Mouse (Mus musculus) kidney, postnatal 10 days (tissue): ENCODE data around the gene Sept8.

ENCODE experiments used
- DNase-seq: peaks from one replicate; pipeline ENCODE4 v3.0.0; 2021; ENCODE audit warnings: mixed read lengths

Sept8 gene

DNA sequence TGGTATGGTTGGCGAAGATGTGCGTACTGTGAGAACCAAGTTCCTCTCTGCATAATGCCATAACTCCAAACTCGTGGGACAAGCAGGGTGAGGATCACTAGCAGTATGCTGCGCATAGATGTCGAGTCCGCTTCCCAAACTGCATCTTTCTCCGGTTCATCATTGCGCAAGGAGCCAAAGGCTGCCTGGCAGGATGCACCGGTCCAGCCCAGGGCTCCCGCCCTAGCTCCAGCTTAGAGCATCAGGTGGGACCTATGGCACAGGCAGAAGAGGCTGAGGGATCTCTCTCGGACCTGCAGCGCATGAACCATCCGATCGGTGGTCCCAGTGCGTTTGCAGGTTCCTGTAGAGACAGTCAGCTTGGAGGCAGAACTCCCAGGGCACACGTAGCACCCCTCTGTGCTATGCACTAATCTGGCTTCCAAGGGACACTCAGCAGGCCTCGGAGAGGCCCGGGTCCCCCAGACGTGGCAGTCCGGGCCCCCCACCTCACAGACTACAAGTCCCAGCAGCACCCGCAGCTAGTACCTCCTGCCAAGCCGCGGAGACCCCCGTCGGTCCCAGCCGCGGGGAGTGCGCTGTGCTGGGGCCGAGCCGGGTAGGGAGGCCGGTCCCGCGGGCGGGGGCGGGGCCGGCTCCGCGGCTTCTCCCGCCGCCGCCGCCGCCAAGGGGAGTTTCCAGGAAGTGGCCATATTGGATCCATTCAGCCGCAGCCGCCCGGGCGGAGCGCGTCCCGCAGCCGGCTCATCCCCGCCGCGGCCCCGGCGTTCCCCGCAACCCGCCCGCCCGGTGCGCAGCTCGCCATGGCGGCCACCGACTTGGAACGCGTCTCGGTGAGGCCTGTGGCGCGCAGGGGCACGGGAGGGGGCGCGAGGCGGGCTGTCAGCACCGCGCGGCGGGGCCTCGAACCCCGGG is at the start of gene Sept8:
TSS of gene Sept8 (plus strand) at position 51 of the 915 bp plus-strand sequence.
- peak; percentile 79 for DNase-seq

DNA sequence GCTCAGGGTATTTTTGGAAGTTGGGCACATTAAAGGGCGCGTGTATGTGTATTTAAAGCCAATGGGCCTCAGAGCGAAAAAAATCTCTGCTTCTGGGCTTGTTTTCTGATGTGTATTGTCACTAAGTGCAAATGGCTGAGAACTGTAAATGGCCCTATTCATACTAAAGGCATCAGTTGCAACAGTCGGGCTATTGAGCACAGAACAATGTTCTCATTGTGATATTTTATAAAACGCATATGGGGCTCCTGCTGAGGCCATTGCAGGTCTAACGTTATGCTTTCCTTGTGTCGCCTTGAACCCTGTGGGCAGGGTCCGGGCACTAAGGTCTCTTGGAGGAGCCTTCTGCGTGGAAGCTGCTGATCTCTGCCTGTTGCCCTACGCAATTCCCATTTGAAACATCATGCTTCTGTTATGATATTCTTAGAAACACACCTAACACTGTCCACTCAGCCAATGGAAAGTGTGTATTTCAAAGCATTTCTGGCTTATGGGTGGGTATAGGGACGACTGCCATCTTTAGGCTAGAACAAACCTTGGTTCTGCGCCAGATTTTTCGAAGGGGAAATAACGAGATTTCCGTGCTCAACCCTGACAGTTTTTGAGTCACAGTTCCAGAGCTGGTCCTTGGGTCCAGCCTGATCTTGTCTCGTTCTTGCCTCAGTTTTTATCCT is 49.6 kb upstream of the Sept8 start:
- no peak for DNase-seq

DNA sequence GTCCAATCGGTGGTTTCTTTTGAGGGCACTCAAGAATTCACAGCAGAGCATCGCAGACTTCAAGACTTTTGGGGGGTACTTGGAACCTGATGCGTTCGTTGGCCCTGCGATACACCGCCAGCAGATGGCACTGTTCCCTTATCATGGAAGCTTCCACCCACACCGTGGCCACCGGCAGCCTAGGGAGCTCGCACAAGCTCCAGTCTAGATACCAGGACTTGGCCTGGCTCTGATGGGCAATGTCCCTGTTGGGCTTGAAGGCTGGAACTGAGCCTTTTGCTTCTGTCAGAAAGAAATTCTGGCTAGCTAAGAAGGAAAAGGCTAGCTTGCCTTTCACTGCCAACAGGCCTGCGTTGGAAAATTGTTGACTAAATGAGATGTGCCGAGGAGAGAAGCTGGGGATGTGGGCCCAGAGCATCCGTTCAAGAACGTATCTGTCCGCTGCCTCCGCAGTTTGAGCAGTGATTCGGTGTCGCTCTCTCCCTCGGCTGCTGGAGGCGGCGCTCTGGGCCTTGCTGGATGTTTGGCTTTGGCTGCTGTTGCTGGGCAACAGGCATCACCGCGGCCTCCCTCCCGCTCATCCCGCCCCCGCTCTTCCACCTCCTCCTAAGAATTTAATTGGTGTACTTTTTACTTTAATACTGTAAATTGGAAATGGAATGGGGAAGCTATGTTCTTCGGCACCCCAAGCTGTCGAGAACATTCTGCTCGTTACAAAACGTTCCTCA is 48.9 kb upstream of the Sept8 start, which contains the start of gene Gm9837:
TSS of gene Gm9837 (minus strand) at position 512 of the 728 bp plus-strand sequence.
- peak; percentile 95 for DNase-seq

DNA sequence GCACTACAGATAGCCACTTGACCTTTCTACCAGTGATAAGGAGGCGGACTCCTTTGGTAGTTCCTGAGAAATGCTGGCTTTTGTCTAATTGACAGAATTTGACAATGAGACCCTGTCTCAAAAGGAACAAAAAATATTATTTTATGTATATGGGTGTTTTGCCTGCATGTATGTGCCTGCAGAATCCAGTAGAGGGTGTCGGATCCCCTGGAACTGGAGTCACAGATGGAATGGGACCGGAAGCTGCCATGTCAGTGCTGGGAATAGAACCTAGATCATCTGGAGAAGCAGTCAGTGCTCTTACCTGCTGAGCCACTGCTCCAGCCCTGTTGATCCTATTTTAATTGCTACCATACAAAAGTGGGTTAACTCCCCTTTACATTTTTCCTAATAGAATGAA is 46.3 kb upstream of the Sept8 start:
- no peak for DNase-seq

DNA sequence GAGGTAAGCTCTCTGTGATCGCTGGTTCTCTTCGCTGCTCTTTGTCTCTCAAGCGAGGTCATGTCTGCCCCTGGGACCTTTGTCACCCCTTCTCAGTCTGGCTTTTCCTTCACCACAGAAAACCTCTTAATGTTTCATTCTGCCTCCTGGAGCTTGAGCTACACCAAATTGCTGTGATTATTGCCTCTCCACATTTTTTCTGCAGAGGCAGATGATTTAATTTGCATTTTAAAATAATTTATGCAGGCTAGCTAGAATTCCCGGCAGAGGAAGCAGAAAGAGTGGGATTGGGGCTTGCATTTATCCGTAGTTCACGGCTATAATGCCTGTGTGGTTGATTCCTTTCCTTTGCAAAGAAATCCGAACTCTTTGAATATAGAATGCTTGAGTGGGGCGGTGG is 43.4 kb upstream of the Sept8 start:
- DNase-seq, result no peak

DNA sequence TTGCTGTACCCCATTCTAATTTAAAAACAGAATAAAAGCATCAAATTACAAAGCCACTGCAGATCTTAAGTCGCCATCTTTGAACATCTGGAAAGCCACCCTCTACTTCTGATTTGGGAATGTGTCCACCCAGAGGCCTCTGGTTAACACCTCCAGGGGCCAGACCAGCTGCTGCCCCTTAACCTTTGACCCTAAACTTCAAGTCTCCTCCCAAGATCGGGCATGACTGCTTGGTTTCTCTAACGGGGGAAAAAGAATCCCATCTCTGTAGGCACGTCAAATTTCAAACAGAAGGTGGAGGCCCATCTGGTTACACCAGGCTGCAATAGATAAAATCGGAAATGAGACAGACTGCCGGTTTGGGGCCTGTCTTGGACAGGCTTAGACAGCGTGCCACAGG is 41.2 kb upstream of the Sept8 start:
- no peak for DNase-seq

DNA sequence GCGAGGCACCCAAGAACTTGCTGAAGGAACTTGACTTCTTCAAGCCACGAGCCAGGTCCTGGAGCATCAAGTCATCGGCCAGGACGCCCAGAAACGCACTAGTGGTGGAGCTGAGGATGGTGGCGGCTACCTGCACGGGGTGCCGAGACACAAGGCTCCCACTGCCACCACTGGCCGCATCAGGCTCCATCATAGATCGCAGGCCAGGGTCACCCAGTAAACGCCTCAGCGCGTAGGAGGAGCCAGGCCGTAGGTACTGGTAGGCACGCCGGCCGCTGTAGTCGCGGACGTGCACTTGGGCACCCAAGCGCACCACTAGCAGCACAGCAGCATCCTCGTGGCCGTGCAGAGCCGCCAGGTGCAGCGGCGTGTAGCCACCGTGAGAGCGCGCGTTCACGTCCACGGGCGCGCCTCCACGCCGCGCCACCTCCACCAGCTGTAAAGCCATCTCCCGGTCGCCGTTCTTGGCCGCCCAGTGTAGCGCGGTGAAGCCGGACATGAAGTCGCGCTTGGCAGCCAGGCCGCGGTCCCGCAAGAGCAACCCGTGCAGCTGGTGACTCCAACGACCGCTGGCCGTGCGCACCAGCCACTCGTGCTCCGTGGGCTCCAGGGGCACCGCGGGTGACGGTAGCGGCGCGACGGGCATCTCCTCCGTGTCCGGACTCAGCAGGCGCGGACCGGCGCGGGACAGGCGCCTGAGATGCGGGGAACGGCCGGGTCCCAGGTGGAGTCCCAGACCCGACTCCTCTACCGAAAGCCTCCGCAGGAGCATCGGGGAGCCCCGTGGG is 40.5 kb upstream of the Sept8 start:
- peak; percentile 45 for DNase-seq

DNA sequence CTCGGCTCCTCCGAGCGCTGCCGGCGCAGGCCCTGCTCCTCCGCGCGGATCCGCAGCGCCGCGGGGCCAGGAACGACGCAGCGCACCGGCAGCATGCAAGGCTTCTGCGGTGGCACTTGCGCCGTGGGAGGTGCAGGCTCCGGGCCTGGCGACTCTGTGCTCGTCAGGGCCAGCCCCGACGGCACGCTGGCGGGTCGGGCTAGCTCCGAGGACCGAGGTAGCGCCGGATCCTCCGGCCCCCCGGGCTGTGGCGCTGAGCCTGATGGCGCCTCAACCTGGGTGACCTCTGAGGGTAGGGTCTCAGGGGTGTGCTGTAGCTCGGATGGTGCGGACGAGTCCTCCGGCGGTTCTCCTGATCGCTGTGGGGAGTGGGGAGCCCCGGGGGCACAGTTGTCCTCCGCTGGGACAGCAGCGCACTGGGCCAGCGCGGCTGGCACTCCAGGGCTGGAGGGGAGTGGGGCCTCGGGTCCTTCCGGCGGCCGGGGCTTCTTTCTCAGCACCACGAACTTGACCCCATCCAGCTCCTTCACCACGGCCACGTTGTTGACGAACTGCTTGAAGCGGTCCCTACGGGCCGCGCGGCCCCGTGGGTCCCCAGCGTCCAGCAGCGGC is 39.8 kb upstream of the Sept8 start:
- DNase-seq, result peak; percentile 27

DNA sequence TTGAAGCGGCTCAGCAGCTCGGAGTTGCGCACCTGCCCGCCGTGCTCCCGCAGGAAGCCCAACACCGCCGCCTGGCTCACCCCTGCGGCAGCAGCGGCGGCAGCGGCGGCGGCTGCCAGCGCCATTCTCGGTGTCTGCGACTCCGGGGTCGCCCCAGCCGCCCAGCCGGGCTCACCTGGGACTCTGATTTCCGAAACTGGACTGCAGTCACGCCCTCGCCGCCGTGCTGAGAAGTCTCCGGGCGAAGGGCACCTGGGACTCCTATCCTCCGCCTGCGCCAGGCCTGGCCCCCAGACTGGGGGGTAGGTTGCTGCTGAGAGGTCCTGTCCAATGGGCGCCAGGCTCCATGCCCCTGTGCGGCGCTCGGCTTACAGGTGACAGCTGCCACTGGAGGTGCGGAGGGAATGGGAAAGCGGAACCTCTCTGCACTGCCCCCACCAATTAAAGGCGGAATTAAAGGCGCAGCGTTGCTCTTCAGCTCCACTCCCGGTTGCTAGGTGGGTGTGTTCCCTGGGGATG is 39.2 kb upstream of the Sept8 start, which contains the start of the genes Gm9945 and Sowaha:
TSS of gene Gm9945 (plus strand) at position 384 of the 519 bp plus-strand sequence.
TSS of gene Sowaha (minus strand) at position 492 of the 519 bp plus-strand sequence.
- DNase-seq, result peak; percentile 60

DNA sequence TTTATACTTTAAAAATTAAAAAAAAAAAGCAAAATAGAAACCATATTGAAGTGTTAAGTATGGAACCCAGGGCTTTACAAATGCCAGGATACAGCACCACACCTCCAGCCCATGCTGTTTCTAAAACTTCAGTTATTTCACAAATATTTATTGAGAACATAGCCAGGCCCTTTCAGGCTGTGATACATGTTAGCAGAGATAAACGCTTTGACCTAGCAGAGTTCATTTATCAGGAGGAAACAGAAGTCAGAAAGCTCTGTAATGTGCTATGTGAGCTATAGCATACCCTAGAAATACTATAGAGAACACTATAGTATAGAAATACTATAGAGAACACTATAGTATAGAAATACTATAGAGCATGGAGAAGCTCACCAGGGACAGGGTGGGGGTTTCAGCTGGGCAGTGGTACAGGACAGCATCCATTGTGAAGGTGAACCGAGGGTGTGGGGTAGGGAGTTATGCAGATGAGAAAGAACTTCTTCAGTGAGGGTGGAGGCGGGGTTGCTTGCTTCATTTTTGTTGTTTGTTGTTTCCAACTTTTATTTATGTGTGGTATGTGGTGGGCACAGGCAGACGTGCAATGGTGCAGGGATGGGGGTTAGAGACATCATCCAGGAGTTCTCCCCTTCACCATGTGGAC is 37.8 kb upstream of the Sept8 start:
- DNase-seq, result no peak

DNA sequence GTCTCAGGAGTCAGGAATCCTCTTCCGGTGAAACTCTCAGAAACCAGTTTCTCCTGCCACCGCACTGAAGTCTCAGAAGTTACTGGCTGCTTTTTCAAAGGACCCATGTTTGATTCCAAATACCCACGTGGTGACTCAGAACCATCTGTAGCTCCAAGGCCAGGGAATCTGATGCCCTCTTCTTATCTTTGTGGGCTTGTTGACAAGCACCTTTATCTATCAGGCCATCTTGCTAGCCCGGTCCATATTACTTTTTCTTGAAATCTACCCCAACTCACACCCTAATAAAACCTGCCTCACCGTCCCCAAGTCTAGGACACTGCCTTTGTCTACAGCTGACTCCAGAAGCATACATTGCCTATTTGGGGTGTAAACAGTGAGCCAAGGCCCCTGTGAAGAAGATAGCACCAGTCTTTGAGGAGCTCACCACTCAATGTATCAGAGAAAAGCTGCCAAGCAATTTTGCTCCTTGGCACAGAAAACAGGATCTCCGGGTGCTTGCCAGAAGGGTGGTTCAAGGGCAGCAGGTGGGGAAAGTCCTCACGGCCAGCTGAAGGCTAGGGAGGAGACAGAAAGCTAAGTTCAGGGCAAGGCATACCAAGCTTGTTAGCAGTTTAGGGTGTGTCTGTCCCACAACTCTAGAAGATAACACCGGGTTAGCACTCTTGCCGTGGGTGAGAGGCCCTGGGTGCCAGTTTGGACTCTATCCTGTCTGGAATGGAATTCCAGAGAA is 35.7 kb upstream of the Sept8 start:
- no peak for DNase-seq

DNA sequence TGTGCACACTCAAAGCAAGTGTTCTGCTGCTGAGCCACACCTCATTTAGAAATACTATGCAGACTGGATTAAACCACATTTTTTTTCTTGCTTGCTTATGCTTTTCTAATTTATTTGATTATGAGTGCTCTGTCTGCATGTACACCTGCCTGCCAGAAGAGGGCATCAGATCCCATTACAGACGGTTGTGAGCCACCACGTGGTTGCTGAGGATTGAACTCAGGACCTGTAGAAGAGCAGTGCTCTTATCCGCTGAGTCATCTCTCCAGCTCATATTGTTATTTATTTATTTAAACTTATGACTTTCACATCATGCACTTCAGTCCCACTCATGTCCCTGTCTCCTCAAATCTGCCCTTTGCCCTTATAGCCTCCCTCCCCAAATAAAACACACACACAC is 33.3 kb upstream of the Sept8 start:
- DNase-seq, result no peak

DNA sequence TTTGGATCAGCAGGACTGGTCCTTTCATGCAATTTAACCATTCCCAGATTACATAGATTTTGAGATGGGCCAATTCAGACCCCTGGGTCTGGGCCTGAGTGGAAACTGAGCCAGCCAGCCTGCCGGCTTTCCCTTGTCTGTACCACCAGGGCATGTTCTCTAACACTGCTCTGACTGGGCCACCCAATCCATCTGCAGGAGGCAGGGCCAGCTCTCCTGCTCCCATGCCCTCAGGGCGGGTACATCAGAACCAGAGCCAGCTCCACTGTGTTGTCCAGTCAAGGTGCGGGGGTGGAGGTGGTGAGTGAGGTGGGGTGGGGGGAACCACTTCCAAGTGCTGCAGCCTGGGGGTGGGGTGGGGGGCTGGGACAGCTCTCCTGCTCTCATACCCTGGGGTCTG is 32.7 kb upstream of the Sept8 start:
- no peak for DNase-seq

DNA sequence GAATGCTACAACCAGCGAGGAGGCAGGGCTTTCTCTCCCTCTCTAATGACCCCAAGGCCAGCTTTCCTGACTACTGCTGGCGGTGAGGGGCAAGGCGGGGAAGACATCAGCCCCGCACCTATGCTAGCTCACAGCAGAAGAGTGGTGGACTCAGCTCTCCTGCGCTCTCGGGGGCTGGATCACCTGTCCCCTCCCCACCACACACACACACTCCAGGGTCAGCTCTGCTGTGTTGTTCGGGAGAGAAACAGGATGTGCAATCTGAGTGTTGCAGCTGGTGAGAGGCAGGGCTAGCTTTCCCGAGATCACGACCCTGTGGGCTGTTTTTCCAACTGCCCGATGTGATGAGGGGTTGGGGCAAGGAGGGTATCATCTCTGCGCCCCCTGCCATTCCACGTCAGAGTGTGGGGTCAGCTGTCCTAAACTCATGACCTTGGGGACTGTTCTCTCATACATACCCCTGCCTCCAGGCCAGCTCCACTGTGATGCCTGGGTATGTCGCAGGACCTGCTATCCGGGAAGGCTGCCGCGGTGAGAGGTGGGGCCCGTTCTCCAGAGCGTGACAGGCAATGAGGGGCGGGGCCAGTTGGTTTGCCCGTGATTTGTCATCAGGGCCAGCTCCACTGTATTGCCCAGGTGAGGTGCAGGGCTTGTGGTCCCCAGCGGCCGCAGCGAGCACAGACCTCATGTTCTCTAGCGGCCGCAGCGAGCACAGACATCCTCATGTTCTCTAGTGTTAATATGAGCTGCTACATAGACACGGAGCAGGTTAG is 32.0 kb upstream of the Sept8 start:
- peak; percentile 73 for DNase-seq

DNA sequence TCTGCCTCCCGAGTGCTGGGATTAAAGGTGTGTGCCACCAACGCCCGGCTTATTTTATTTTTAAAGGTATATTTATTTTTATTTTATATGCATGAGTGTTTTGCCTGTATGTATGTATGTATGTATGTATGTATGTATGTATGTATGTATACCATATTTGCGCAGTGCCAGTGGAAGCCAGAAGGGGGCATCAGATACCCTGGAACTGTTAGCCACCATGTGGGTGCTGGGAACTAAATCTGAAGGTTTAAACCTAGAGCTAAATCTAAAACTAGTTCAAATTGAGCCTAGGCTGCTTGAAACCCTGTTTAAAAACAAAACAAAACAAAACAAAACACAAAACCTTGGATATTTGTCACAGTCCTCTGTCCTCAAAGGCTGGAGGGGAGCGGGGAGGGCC is 30.1 kb upstream of the Sept8 start:
- no peak for DNase-seq

DNA sequence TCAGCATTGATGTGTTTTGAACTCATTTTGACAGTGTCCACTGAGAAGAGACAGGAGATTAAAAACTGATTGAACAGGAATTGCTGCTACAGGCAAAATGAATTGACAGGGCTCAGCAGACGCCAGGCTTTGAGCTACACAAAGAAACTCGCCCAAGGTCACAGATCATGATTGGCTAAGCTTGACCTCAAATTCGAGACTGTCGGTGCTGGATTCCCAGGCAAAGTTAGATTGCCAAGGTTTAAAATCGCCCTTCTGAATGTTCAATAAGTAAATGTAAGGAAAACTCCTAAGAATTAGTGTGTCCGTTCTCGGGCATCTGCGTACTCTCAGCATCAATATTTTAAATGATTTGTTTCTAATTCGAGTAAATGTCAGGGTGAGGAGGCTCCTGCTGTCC is 29.6 kb upstream of the Sept8 start:
- DNase-seq, result no peak

DNA sequence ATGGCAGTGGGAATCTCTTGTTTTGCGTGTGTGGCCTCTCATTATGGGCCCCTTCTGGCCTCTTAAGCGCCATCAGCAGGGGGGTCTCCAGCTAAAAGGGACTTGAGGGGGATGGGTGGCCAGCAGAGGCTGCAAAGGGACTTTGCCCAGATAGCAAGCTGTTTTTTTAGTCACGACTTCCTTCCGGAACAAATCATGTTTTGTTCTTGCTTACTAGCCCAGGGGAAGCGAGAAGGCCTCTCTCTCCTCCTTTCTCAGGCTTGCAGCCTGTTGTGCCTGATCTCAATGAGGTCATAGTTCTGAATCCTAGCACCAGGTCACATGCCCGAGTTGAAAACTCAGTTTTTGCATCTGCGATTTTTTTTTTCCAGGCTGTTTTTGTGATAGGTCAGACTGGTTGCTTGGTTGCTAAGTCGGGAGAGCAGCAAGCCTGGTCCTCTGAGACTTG is 27.1 kb upstream of the Sept8 start:
- no peak for DNase-seq

DNA sequence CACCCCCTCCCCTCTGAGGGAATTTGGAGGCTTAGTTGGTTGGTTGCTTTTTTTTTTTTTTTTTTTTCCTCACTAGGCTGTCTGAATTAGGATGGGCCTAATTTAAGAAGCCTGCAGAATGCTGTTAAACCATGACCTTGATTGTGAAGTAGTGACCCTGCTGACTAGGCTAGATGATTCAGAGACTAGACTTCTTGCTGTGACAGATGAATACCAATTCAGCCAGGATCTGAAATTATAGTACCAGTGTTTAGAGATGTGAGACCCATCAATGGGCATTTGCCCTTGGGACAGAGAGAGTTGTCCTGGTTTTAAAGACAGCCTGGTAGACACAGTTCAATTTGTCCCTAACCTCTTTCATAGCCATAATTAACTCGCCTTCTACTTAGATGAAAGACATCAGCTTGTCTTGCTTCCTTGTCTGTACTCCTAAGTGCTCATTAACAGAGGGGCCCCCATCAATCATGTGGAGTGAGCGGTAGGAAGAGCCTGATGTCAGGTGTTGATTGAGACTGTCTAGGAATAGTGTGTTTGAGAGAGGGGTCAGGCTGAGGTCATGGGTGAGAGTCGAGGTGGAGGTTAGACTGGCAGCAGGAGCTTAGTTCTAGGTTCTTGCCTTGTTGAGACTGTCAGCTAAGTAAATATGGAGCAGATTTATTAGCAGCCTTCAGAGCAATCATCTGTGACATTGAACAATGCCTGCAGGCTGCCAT is 25.7 kb upstream of the Sept8 start:
- DNase-seq, result no peak

DNA sequence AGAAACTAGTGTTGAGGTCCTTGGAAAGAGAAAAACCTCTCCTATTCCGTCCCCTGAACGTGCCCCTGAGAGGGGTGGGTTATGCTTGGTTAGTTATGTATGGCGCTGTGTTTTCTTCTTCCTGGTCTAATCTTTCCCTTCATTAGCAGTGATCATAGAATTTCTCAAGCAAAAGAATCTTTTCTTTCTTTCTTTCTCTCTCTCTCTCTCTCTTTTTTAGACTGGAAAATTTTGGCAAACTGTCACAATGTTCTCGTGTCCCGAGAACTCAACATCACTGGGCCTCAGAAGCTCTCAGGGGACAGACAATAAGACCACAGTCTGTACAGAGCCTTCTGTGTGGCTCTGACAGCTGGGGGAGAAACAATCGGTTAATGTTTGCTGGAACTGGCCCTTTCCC is 23.6 kb upstream of the Sept8 start:
- no peak for DNase-seq
